Mouse (Mus musculus): ENCODE measurements at regions not wholly inside any gene's neighbourhood (a gene's known extent, or its start where the extent isn't known, plus 50 kb on each side); places are given as distances from the start of the nearest gene placed in this dataset.

DNA sequence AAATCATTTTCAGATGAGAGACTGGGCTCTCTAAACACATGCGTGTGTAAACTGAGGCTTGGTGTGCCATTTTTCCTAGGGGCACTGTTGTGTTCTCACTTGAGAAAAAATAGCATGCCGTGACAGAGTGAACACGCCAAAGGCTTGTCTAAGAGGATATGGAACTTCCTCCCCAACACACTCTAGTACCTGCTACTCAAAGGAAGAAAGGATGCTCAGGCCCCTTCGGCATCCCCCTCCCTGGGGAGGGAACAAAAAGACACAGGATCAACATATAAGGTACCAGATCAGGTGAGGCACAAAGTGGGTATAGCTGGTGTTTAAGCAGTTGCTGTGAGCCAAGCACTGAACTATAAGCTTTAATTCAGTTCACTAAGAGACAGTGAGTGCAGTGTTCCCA lies 74.0 kb upstream of the Sesn3 start:
- Histone ChIP-seq H3K4me3 (replicated peaks; ENCODE audit: low read length) (no peak overlapping the region), H3K36me3 (ENCODE audit: control insufficient read depth, insufficient read depth, low read length) (no peaks in the 10 kb centered on the region), H3K9ac (ENCODE audit: low read depth, low read length, severe bottlenecking) (no peak overlapping the region), H3K4me1 (ENCODE audit: control insufficient read depth, insufficient read depth, low read length) (peaks cover 43% of the 10 kb centered on the region), H3K4me2 (replicated peaks; ENCODE audit: low read depth, low read length, severe bottlenecking) (no peak overlapping the region), H3K27me3 (ENCODE audit: control insufficient read depth, insufficient read depth, low read length) (no peaks in the 10 kb centered on the region), H3K27ac (replicated peaks; ENCODE audit: low read depth, low read length) (no peak overlapping the region), H3K9me3 (ENCODE audit: control insufficient read depth, low read length) (no peaks in the 10 kb centered on the region)
- 88% methylated on average over 4 of the region's 4 CpGs for WGBS
- DNase-seq (ENCODE audit: low spot score) (no peak), ATAC-seq (ENCODE audit: low FRiP score, low read depth) (no peak)
- TF ChIP-seq POLR2A (IDR thresholded peaks at IDR 0.05; ENCODE audit: borderline replicate concordance, extremely low read depth, insufficient read depth, insufficient read length): no peak

GRCm38 (mm10) chr9:14202551-14203306 lies 72.1 kb upstream of the Sesn3 start:
- Histone ChIP-seq H3K27me3 (ENCODE audit: control insufficient read depth, insufficient read depth, low read length) (no peaks in the 10 kb centered on the region), H3K27ac (replicated peaks; ENCODE audit: low read depth, low read length) (peak overlapping the region; percentile 15; the same call in 1 of the 2 replicates), H3K9me3 (ENCODE audit: control insufficient read depth, low read length) (no peaks in the 10 kb centered on the region), H3K36me3 (ENCODE audit: control insufficient read depth, insufficient read depth, low read length) (no peaks in the 10 kb centered on the region), H3K9ac (ENCODE audit: low read depth, low read length, severe bottlenecking) (no peak overlapping the region), H3K4me2 (replicated peaks; ENCODE audit: low read depth, low read length, severe bottlenecking) (no peak overlapping the region), H3K4me3 (replicated peaks; ENCODE audit: low read length) (no peak overlapping the region), H3K4me1 (ENCODE audit: control insufficient read depth, insufficient read depth, low read length) (peaks cover 43% of the 10 kb centered on the region)
- TF ChIP-seq POLR2A (IDR thresholded peaks at IDR 0.05; ENCODE audit: borderline replicate concordance, extremely low read depth, insufficient read depth, insufficient read length): no peak
- 49% methylated on average over 9 of the region's 10 CpGs for WGBS
- ATAC-seq (ENCODE audit: low FRiP score, low read depth) (peak; percentile 64), DNase-seq (ENCODE audit: low spot score) (peak; percentile 25)

- H3K27ac ChIP-seq (replicated peaks; ENCODE audit: low read depth, low read length): peak overlapping the region; percentile 15; the same call in 1 of the 2 replicates
- 17% methylated on average over 2 of the region's 2 CpGs for WGBS
- no peak overlapping the region for H3K4me2 ChIP-seq (replicated peaks; ENCODE audit: low read depth, low read length, severe bottlenecking)
- H3K36me3 ChIP-seq (ENCODE audit: control insufficient read depth, insufficient read depth, low read length): no peaks in the 10 kb centered on the region
- no peak for TF ChIP-seq POLR2A (IDR thresholded peaks at IDR 0.05; ENCODE audit: borderline replicate concordance, extremely low read depth, insufficient read depth, insufficient read length)
- ATAC-seq (ENCODE audit: low FRiP score, low read depth) (no peak), DNase-seq (ENCODE audit: low spot score) (no peak)
- H3K4me3 ChIP-seq (replicated peaks; ENCODE audit: low read length): no peak overlapping the region
- no peaks in the 10 kb centered on the region for H3K27me3 ChIP-seq (ENCODE audit: control insufficient read depth, insufficient read depth, low read length)
- peaks cover 43% of the 10 kb centered on the region for H3K4me1 ChIP-seq (ENCODE audit: control insufficient read depth, insufficient read depth, low read length)
- H3K9me3 ChIP-seq (ENCODE audit: control insufficient read depth, low read length): no peaks in the 10 kb centered on the region
- no peak overlapping the region for H3K9ac ChIP-seq (ENCODE audit: low read depth, low read length, severe bottlenecking)
These were observed 71.6 kb upstream of the Sesn3 start for GRCm38 (mm10) chr9:14203307-14203695.

- Histone ChIP-seq H3K9me3 (ENCODE audit: control insufficient read depth, low read length) (no peaks in the 10 kb centered on the region), H3K4me1 (ENCODE audit: control insufficient read depth, insufficient read depth, low read length) (peaks cover 43% of the 10 kb centered on the region), H3K27me3 (ENCODE audit: control insufficient read depth, insufficient read depth, low read length) (no peaks in the 10 kb centered on the region), H3K4me2 (replicated peaks; ENCODE audit: low read depth, low read length, severe bottlenecking) (no peak overlapping the region), H3K9ac (ENCODE audit: low read depth, low read length, severe bottlenecking) (no peak overlapping the region), H3K27ac (replicated peaks; ENCODE audit: low read depth, low read length) (0 out of 2 replicates have a peak overlapping the region, but pooled peaks have one; percentile 28), H3K4me3 (replicated peaks; ENCODE audit: low read length) (no peak overlapping the region), H3K36me3 (ENCODE audit: control insufficient read depth, insufficient read depth, low read length) (no peaks in the 10 kb centered on the region)
- 49% methylated on average over 11 of the region's 11 CpGs for WGBS
- DNase-seq (ENCODE audit: low spot score): peak; percentile 46
- TF ChIP-seq POLR2A (IDR thresholded peaks at IDR 0.05; ENCODE audit: borderline replicate concordance, extremely low read depth, insufficient read depth, insufficient read length): no peak
- no peak for ATAC-seq (ENCODE audit: low FRiP score, low read depth)
These were observed 71.0 kb upstream of the Sesn3 start for GRCm38 (mm10) chr9:14203768-14204416.

DNA sequence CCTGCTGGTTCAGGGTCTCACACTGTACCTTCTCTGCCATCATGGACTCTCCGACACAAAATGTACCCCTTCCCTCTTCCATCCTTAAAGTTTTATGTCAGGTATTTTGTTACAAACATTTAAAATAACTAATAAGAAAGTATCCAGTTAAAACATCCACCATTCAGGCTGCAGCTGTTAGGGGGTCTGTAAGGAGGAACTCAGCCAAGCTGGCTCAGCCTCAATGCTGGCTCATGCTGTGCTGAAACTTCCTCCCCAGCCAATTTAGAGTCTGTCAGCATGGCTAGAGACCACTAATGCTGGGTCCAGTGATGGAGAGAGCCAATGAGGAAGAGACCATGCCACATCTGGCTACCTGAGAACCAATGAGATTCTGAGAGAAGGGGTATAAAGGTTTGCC lies 70.0 kb upstream of the Sesn3 start:
- Histone ChIP-seq H3K27me3 (ENCODE audit: control insufficient read depth, insufficient read depth, low read length) (no peaks in the 10 kb centered on the region), H3K9ac (ENCODE audit: low read depth, low read length, severe bottlenecking) (no peak overlapping the region), H3K4me2 (replicated peaks; ENCODE audit: low read depth, low read length, severe bottlenecking) (no peak overlapping the region), H3K36me3 (ENCODE audit: control insufficient read depth, insufficient read depth, low read length) (no peaks in the 10 kb centered on the region), H3K27ac (replicated peaks; ENCODE audit: low read depth, low read length) (no peak overlapping the region), H3K4me3 (replicated peaks; ENCODE audit: low read length) (no peak overlapping the region), H3K4me1 (ENCODE audit: control insufficient read depth, insufficient read depth, low read length) (peaks cover 42% of the 10 kb centered on the region), H3K9me3 (ENCODE audit: control insufficient read depth, low read length) (no peaks in the 10 kb centered on the region)
- TF ChIP-seq POLR2A (IDR thresholded peaks at IDR 0.05; ENCODE audit: borderline replicate concordance, extremely low read depth, insufficient read depth, insufficient read length): no peak
- WGBS: 57% methylated on average over 1 of the region's 1 CpGs
- DNase-seq (ENCODE audit: low spot score) (peak; percentile 55), ATAC-seq (ENCODE audit: low FRiP score, low read depth) (peak; percentile 27; the same call in 1 of the 2 replicates)

Data from limb, embryonic 14.5 days (tissue).